In genomic region chr1:135105951-135106350, GRCm38 (mm10) we compare ENCODE assay signal across 8 mouse cellular contexts. TPM values are rescaled to one million over a fixed set of nuclear protein-coding genes. Genes with fewer than 3 reads are reported as not detected.
DNase-seq lines count a peak whose midpoint lies in the region; ATAC-seq lines count a peak whose summit lies in the region.

No protein-coding gene starts in this region.

- ATAC-seq in liver, embryonic 11.5 days (replicated peaks; ENCODE audit: low FRiP score), result no peak; the same call in 1 of the 2 replicates
- ATAC-seq in intestine, embryonic 14.5 days (replicated peaks; ENCODE audit: low FRiP score, low TSS enrichment, low read depth), result no peak
- no peak for ATAC-seq in liver, embryonic 13.5 days (ENCODE audit: low read depth)
- no peak for ATAC-seq in neural tube, embryonic 13.5 days (ENCODE audit: low read depth)

- no peaks in the 10 kb centered on the region for H3K36me3 ChIP-seq in liver, embryonic 11.5 days (ENCODE audit: control insufficient read depth, insufficient read depth, low read length)
- H3K36me3 ChIP-seq in intestine, embryonic 14.5 days (ENCODE audit: control insufficient read depth, insufficient read depth, low read length), result no peaks in the 10 kb centered on the region
- no peaks in the 10 kb centered on the region for H3K36me3 ChIP-seq in liver, embryonic 13.5 days
- H3K36me3 ChIP-seq in neural tube, embryonic 13.5 days, result no peaks in the 10 kb centered on the region

- no peak overlapping the region for H3K4me2 ChIP-seq in liver, embryonic 11.5 days
- H3K4me2 ChIP-seq in intestine, embryonic 14.5 days (ENCODE audit: low read length), result peak overlapping the region; percentile 70; the same call in 1 of the 2 replicates
- no peak overlapping the region for H3K4me2 ChIP-seq in liver, embryonic 13.5 days
- peak overlapping the region; percentile 63; the same call in 1 of the 2 replicates for H3K4me2 ChIP-seq in neural tube, embryonic 13.5 days

- peaks cover 54% of the 10 kb centered on the region for H3K27me3 ChIP-seq in liver, embryonic 11.5 days (replicated peaks; ENCODE audit: control insufficient read depth, insufficient read depth, low read length)
- peaks cover 42% of the 10 kb centered on the region for H3K27me3 ChIP-seq in intestine, embryonic 14.5 days (replicated peaks; ENCODE audit: control insufficient read depth, insufficient read depth, low read length)
- peaks cover 68% of the 10 kb centered on the region for H3K27me3 ChIP-seq in liver, embryonic 13.5 days
- peaks cover 64% of the 10 kb centered on the region for H3K27me3 ChIP-seq in neural tube, embryonic 13.5 days

- under 1% methylated on average over 8 of the region's 8 CpGs for WGBS in liver, embryonic 11.5 days
- WGBS in intestine, embryonic 14.5 days, result 3% methylated on average over 8 of the region's 8 CpGs
- 2% methylated on average over 8 of the region's 8 CpGs for WGBS in liver, embryonic 13.5 days (ENCODE audit: insufficient replicate concordance)
- 5% methylated on average over 8 of the region's 8 CpGs for WGBS in neural tube, embryonic 13.5 days

- no peak overlapping the region for H3K9ac ChIP-seq in liver, embryonic 11.5 days (ENCODE audit: low read depth, low read length)
- H3K9ac ChIP-seq in intestine, embryonic 14.5 days (ENCODE audit: low read length), result no peak overlapping the region
- H3K9ac ChIP-seq in liver, embryonic 13.5 days, result no peak overlapping the region
- H3K9ac ChIP-seq in neural tube, embryonic 13.5 days, result no peak overlapping the region

- no peak overlapping the region for H3K27ac ChIP-seq in liver, embryonic 11.5 days (ENCODE audit: low read depth, low read length)
- H3K27ac ChIP-seq in intestine, embryonic 14.5 days (ENCODE audit: low read depth), result no peak overlapping the region
- H3K27ac ChIP-seq in liver, embryonic 13.5 days, result no peak overlapping the region
- no peak overlapping the region for H3K27ac ChIP-seq in neural tube, embryonic 13.5 days (replicated peaks)

- H3K4me1 ChIP-seq in liver, embryonic 11.5 days (replicated peaks; ENCODE audit: control insufficient read depth, insufficient read depth, low read length), result peaks cover 3% of the 10 kb centered on the region; the same call in 1 of the 2 replicates
- H3K4me1 ChIP-seq in intestine, embryonic 14.5 days (replicated peaks; ENCODE audit: control insufficient read depth, insufficient read depth, low read length), result 0 out of 2 replicates have a peak, but pooled peaks cover 9% of the 10 kb centered on the region
- H3K4me1 ChIP-seq in liver, embryonic 13.5 days (replicated peaks), result peaks cover 8% of the 10 kb centered on the region; the same call in 1 of the 2 replicates
- peaks cover 16% of the 10 kb centered on the region for H3K4me1 ChIP-seq in neural tube, embryonic 13.5 days (replicated peaks)

- H3K4me3 ChIP-seq in liver, embryonic 11.5 days (ENCODE audit: low read depth, low read length), result no peak overlapping the region
- no peak overlapping the region for H3K4me3 ChIP-seq in intestine, embryonic 14.5 days (ENCODE audit: low read depth, low read length)
- H3K4me3 ChIP-seq in liver, embryonic 13.5 days (replicated peaks), result no peak overlapping the region
- no peak overlapping the region for H3K4me3 ChIP-seq in neural tube, embryonic 13.5 days

- DNase-seq in liver, result peak; percentile 68
- no peak for DNase-seq in liver, embryonic 11.5 days (ENCODE audit: low spot score)
- peak; percentile 74 for DNase-seq in brain, adult 2 months (ENCODE audit: low read depth, low spot score)
- DNase-seq in frontal cortex, postnatal 36 days (ENCODE audit: low spot score in 2 of 2), result peak; percentile 49 to 56
- DNase-seq in intestine, embryonic 14.5 days (ENCODE audit: low spot score), result peak; percentile 88
- peak; percentile 26 for DNase-seq in liver, embryonic 13.5 days
- DNase-seq in thymus, postnatal 0 days (ENCODE audit: low spot score), result peak; percentile 79

- H3K9me3 ChIP-seq in liver, embryonic 11.5 days (ENCODE audit: control insufficient read depth, low read length), result no peaks in the 10 kb centered on the region
- no peaks in the 10 kb centered on the region for H3K9me3 ChIP-seq in intestine, embryonic 14.5 days (ENCODE audit: control insufficient read depth, low read length)
- H3K9me3 ChIP-seq in liver, embryonic 13.5 days (replicated peaks), result no peaks in the 10 kb centered on the region
- no peaks in the 10 kb centered on the region for H3K9me3 ChIP-seq in neural tube, embryonic 13.5 days

RNA-seq across cellular contexts. Expression of gene Lgr6, which starts 0.9 kb away (rescaled TPM):
- polyA plus RNA-seq in liver, embryonic 11.5 days (2014; fragmentation: Nextera tagmentation; extraction: Ambion mirVana), result 0.48 and 0.70 TPM in 2 replicates
- polyA plus RNA-seq in intestine, embryonic 14.5 days (2014; fragmentation: Nextera tagmentation; extraction: Ambion mirVana), result 0.69 and 0.97 TPM in 2 replicates
- polyA plus RNA-seq in liver, embryonic 13.5 days (2015; fragmentation: Nextera tagmentation; extraction: Ambion mirVana), result 0.05 and 0.15 TPM in 2 replicates
- polyA plus RNA-seq in neural tube, embryonic 13.5 days (2015; fragmentation: Nextera tagmentation; extraction: Ambion mirVana), result 1.4 and 2.0 TPM in 2 replicates
- 0.12 and 0.31 TPM in 2 replicates for polyA plus RNA-seq in thymus, postnatal 0 days (2015; fragmentation: Nextera tagmentation; extraction: Ambion mirVana)

RNA-seq across cellular contexts. Expression of gene Ptpn7, which starts 26.5 kb away (rescaled TPM):
- polyA plus RNA-seq in liver, embryonic 11.5 days (2014; fragmentation: Nextera tagmentation; extraction: Ambion mirVana), result 42.1 and 43.0 TPM in 2 replicates
- 2.0 TPM in 2 replicates for polyA plus RNA-seq in intestine, embryonic 14.5 days (2014; fragmentation: Nextera tagmentation; extraction: Ambion mirVana)
- polyA plus RNA-seq in liver, embryonic 13.5 days (2015; fragmentation: Nextera tagmentation; extraction: Ambion mirVana), result 16.0 and 17.9 TPM in 2 replicates
- polyA plus RNA-seq in neural tube, embryonic 13.5 days (2015; fragmentation: Nextera tagmentation; extraction: Ambion mirVana), result 0.59 and 1.1 TPM in 2 replicates
- 108 and 118 TPM in 2 replicates for polyA plus RNA-seq in thymus, postnatal 0 days (2015; fragmentation: Nextera tagmentation; extraction: Ambion mirVana)

RNA-seq across cellular contexts. Expression of gene Arl8a, which starts 40.7 kb away (rescaled TPM):
- 25.0 and 28.7 TPM in 2 replicates for polyA plus RNA-seq in liver, embryonic 11.5 days (2014; fragmentation: Nextera tagmentation; extraction: Ambion mirVana)
- polyA plus RNA-seq in intestine, embryonic 14.5 days (2014; fragmentation: Nextera tagmentation; extraction: Ambion mirVana), result 54.2 and 55.1 TPM in 2 replicates
- 8.9 and 10.5 TPM in 2 replicates for polyA plus RNA-seq in liver, embryonic 13.5 days (2015; fragmentation: Nextera tagmentation; extraction: Ambion mirVana)
- polyA plus RNA-seq in neural tube, embryonic 13.5 days (2015; fragmentation: Nextera tagmentation; extraction: Ambion mirVana), result 331 and 336 TPM in 2 replicates
- polyA plus RNA-seq in thymus, postnatal 0 days (2015; fragmentation: Nextera tagmentation; extraction: Ambion mirVana), result 32.6 and 34.8 TPM in 2 replicates

Comparison
In these comparisons a context has a peak if more than half of its experiments do, and no peak if none do; other contexts are left out.
1. H3K4me2 ChIP-seq: peak in intestine, embryonic 14.5 days (single experiment) and neural tube, embryonic 13.5 days (single experiment); none in liver, embryonic 11.5 days (single experiment) and liver, embryonic 13.5 days (single experiment).